Mouse (Mus musculus): ENCODE results near the gene Slc25a19.

Gene Slc25a19

GRCm38 (mm10) chr11:115640978-115641663 is 13.0 kb upstream of the Slc25a19 start:
- DNase-seq, result no peak

DNA sequence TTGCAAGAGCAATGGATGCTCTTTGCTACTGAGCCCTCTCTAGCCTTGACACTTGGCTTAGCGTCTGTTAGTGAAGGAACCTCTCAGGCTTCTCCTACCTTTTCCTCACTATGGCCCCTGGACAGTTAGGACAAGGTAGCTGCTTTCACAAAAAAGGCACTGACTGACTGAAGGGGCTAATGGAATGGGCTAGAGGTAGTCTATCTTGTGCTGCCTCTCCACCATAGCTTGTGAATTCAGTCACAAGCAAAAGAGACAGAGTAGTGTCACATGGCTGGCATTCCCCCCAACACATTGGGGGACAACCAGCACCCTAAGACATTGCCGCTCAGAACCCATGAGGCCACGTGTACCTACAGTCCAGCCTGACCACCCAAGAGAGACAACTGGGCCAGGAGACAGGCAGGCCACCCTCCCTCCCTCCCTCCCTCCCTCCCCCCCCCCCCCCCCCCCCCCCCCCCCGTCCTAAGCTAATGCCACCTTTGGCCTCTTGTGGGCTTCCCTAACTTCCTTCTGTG is 12.3 kb upstream of the Slc25a19 start:
- no peak for DNase-seq

- no peak for DNase-seq
These were observed 11.4 kb upstream of the Slc25a19 start for GRCm38 (mm10) chr11:115639540-115639939.

GRCm38 (mm10) chr11:115638498-115639409 is 10.7 kb upstream of the Slc25a19 start:
- no peak for DNase-seq

GRCm38 (mm10) chr11:115636960-115637359 is 8.9 kb upstream of the Slc25a19 start:
- DNase-seq, result no peak

- no peak for DNase-seq
These were observed 7.4 kb upstream of the Slc25a19 start for GRCm38 (mm10) chr11:115635484-115635883.

DNA sequence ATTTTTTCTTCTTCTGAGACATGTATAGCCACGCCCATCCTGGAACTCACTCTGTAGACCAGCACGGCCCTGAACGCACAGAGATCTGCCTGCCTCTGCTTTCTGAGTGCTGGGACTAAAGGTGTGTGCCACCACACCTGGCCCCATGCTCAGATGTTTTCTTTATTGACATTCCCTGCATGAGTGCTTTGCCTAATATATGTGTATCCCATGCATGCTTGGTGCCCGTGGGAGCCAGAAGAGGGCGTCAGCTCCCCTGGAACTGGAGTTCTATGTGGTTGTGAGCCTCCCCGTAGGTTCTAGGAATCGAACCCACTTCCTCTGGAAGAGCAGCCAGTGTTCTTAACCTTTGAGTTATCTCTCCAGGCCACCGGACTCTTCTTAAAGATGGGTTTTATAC is 6.9 kb upstream of the Slc25a19 start:
- DNase-seq, result no peak

DNA sequence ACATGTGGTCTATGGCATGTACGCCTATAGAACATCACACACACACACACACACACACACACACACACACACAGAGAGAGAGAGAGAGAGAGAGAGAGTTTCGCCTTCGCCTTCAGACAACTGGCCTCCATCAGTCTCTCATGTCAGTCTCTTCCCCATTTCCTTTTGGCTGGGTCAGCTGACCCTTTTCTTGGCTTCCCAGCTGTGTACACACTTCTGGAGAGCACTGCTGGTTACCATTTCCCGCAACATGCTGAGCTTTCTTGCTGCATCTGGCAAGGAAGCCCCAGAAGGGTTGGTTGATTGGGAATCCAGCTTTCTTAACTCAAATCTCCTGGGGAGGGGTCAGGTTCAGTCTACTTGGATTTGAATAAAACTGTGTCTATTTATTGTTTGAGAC is 6.0 kb upstream of the Slc25a19 start:
- DNase-seq, result peak; percentile 33

DNA sequence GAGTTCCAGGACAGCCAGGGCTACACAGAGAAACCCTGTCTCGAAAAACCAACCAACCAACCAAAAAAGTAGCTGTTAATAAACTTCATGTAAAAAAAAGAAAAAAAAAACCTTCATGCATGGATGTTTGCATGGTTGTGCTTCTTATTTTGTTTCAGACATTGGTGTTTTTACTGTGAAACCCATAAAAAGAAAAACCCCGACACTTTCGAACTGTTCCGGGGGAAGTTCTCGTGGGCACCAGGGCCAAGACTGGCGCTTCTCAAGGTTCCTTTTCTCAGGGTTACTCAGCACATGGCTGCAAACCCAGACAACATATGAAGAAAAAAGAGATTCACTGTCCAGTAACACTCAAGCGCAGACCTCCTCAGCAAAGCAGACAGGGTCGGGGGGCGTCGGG is 4.8 kb upstream of the Slc25a19 start:
- no peak for DNase-seq

- no peak for DNase-seq
These were observed 4.2 kb upstream of the Slc25a19 start for GRCm38 (mm10) chr11:115632247-115632646.

DNA sequence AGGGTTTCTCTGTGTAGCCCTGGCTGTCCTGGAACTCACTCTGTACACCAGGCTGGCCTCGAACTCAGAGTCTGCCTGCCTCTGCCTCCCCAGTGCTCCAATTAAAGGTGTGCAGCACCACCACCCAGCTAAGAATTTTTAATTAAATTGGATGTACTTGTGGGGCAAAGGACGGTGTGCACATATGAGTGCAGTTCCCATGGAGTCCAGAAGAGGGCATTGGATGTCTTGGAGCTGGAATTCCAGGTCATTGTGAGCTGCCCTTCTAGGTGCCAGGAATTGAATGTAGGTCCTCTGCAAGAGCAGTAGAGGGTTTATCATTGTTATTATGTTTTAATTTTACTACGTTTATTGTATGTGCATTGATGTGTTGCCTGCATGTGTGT is 3.4 kb upstream of the Slc25a19 start:
- peak; percentile 57 for DNase-seq

DNA sequence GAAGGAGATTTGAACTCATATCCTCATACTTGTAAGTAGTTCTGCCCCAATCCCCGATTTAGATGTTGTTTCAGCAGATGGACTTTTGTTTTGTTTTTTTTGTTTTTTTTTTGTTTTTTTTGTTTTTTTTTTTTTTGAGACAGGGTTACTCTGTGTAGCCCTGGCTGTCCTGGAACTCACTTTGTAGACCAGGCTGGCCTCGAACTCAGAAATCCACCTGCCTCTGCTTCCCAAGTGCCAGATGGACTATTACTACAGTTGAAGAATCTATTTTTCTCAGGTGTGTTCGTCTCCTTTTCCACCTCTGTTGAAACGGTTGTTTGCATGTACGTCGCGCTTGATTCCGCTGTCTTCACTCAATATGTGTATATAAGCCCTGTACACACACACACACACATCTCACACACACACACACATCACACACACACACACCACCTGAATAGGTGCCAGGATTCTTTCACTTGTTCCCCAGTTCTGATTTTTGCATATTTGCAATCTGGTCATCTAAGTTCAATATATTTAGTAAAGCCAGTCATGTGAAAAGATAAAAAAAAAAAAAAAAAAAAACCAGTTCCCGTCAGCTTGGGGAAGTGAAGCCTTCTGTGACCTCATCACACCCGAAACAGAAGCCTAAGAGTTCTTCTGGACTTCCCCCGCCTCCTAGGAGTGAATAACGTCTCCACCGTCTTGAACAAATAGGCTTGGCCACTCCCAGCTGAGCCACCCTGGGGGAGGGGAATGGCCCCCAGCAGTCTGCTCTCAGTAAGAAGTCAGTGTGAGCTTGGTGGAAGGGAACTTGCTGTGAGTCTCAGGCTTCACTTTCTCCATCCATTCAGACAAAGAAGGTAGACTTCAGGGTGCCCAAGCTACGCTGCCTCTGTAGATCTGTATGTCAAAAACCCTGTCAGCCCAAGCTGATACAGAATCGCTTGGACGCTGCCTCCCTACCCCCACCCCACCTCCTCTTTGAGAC is 2.7 kb upstream of the Slc25a19 start:
- no peak for DNase-seq

GRCm38 (mm10) chr11:115629734-115630531 is 1.8 kb upstream of the Slc25a19 start:
- DNase-seq, result no peak

- DNase-seq, result no peak
These were observed 488 bp upstream of the Slc25a19 start for GRCm38 (mm10) chr11:115628465-115629101.

GRCm38 (mm10) chr11:115626824-115627616 is 1.1 kb downstream of the Slc25a19 start:
- DNase-seq, result no peak

GRCm38 (mm10) chr11:115625877-115626276 is 2.2 kb downstream of the Slc25a19 start:
- no peak for DNase-seq

- DNase-seq, result no peak
These were observed 4.5 kb downstream of the Slc25a19 start for GRCm38 (mm10) chr11:115623487-115624070.

DNA sequence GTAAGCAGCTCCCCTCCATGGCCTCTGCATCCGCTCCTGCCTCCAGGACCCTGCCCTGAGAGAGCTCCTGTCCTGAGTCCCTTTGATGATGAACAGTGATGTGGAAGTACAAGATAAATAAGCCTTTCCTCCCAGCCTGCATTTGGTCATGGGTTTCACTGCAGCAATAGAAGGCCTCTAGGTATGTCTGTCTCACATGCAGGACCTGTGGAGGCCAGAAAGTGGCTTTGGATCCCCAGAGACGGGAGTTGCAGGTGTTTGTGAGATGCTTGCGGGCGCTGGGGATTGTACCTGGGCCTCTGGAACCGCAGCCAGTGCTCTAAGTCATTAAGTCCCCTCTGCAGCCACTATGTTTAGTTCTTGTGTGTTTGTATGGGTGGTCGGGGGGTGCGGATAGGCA is 8.1 kb downstream of the Slc25a19 start:
- DNase-seq, result no peak

- DNase-seq, result no peak
These were observed 9.2 kb downstream of the Slc25a19 start for GRCm38 (mm10) chr11:115618732-115619516.
